Mouse (Mus musculus): ENCODE data around the gene Fra10ac1.

The Fra10ac1 gene

DNA sequence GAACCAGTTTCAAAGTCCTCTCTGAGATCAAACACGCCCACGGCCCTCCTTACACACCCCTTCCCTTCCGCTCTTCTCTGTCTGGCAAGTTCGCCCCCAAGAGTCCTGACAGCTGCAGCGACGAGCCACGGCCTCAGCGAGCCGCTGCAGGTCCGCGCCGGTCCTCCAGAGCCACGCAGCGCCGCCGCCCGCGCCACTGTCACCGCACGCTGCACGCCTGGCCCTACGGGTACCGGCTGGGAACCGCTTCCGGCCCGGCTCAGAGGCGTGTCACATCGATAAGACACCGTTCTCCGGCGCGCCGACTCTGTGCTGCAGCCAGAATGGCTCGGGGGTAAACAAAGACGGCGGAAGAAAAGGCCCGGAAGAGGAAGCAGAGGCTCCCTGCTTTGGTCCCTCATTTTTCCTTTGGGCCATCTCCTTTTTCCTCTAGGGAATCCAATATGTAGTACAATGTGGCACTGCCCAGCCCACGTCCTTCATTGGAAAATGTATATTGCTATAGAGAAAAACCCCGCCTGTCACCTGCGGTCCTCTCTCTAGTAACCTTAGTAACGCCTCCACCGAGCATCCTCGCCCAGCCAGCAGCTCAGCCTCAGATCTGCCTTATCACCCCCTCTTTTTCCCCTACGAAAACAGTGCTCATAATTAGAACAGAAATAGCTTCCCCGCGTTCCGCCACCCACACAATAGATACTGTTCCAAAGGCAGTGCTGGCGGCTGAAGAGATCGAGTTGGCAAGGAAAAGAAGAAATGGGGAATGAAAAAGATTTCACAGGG lies at the start of gene Fra10ac1:
Gene Fra10ac1 (minus strand): TSS at position 252 of the 780 bp plus-strand sequence.
- peak; percentile 92 to 93 for DNase-seq

DNA sequence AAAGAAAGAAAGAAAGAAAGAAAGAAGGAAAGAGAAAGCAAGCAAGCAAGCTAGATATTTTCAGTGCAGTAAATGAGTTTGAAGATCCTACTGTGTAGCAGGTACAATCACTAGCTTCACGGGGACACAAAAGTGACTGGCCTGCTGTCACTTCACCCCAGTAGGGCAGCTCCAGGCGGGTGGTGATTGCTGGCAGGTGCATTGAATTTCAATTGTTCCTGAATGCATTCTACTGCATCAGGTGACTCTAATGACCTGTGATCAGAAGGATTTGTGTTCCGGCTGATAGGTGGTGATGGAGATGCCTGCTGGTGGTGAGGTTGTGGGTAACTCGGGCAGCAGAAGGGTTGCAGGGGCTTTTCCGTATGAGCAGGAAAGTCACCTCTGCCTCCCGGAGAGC lies 47.1 kb upstream of the Fra10ac1 start:
- no peak for DNase-seq

DNA sequence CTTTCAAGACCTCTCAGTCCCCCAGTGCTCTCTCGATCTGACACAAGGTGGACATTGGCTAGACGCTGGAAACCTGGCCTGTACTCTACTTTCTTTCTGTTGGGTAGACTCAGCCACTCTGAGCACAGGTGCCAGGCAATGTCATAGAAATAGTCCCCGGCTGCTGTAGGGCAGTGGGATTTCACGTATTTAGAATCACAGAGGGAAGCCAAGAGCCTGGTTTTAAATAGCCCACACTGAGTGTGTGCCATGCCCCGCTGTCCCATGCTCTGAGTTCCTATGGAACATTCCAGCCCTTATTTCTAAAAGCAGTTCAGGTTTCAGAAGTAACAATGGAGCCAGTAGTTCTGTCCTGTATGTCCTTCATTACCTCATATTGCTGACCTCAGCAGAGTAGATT lies 43.5 kb upstream of the Fra10ac1 start:
- no peak for DNase-seq

DNA sequence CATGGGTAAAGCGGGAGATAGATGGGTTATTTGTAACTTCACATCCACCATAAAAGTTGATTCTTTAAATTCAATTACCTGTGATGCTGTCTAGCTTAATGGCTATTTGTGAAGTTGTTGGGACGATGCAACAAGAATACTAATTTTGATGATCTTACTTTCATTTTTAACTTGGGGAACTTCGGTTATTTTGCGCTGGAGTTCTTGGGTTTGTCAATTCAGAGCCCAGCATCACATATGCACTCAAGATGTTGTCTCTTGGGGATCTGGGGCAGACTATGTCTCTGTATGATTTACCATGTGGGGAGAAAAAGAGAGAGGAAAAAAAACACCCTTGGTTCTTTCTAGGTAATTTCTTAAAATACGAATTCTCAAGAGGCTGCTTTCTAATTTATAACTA lies 41.8 kb upstream of the Fra10ac1 start:
- DNase-seq: no peak

DNA sequence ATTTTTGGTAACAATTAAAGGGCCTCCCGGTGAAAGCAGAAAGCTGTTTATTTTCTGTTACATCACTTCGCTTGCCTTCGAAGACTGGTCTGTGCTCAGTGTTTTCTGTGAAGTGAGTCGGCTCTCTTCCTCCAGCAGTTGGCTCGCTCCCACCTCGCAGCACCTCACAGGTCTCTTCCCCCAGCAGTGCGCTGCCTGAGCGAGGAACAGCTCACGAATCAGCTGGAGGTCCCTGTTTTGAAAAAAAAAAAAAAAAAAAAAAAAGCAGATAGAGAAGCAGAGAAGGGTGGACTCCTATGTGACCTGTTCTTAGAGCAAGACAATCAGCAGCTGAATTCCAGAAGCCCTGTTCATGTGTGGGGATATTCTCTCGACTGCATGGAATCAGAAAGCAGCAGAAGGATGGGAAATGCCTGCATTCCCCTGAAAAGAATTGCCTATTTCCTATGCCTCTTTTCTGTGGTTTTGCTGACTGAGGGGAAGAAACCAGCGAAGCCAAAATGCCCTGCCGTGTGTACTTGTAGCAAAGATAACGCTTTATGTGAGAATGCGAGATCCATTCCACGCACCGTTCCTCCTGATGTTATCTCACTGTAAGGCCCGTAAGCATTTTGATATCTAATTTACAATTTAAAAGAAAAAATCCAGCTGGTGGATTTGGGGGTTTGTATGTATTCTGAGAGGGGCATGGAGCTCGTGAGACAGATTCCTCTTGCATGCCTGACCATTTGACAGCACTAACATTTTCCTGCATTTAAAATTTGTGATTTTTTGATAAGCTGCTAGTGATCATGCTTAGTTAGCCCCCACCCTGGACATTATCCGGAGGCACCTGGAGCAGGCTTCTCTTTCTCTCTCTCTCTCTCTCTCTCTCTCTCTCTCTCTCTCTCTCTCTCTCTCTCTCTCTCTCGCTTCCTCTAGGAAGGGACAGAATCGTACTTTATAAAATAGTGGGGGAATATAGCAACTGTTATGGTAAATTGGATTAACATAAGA lies 40.8 kb upstream of the Fra10ac1 start, which contains the start of gene Lgi1:
Gene Lgi1 (plus strand): TSS at position 32 of the 996 bp plus-strand sequence.
- DNase-seq: no peak

DNA sequence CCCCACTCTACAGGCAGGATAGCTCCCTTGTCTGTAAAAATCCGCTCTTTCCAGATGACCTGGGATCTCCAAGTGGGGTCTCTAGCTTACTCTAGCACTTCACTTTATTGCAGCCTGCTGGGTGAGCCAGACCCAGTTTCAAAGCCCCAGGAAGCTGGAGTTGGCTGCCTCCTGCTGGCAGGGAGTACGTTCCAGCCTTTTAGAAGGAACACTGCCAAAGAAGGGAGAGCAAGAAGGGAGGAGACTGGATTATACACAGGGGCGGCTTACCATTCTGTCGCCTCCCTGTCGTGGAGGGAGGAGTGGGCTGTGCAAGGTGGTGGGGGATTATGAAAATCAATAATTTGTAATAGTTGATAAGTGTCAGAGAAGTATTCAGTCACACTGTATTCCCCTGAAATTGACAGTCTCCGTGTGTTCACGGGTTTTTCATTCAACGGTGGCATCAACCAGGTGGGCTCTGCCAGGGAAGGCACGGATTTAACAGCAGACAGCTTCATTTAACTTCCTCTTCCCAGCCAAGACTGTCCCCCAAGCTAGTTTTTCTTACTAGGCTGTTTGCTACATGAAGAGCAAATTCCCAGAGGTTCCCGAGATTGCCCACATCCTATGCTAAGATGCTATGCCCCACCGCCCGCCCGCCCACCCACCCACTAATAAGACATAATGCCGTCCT lies 40.0 kb upstream of the Fra10ac1 start:
- no peak for DNase-seq

DNA sequence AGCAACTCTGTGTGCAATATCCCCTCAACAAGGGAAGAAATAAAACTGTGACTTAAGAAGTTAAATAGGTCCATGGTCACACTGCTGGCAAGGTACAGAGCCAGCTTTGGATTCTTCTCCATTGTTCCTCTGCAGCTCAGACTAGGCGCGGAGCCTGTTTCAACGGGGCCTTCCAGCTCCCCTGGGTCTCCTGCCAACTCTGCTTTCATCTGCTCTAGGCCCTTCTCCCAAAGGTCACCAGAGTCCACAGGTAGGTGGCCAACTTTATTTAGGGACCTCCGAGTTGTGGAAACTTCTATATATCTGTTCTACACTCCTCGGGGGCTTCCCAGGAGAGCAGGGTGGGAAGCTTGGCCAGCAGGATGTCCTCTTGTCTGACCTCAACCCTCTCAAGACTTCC lies 37.4 kb upstream of the Fra10ac1 start:
- no peak for DNase-seq

DNA sequence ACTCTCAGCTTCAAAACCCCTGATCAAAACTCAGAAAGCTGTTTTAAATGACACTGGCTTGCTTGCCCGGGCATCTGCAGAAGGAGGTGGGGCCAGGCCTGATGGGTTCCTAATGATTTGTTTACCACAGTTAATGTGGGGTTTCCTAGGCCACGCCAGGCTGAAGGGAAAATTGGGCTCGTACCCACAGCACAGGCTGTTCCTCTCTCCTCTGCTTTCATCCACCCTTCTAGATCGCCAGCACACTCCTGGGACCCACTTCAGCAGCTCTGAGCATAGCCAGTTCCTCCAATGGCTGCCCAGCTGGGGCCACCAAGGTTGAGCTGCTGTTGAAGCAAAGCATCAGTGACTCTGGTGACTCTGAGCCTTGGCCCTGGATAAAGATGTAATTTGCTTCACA lies 36.4 kb upstream of the Fra10ac1 start:
- DNase-seq: no peak

DNA sequence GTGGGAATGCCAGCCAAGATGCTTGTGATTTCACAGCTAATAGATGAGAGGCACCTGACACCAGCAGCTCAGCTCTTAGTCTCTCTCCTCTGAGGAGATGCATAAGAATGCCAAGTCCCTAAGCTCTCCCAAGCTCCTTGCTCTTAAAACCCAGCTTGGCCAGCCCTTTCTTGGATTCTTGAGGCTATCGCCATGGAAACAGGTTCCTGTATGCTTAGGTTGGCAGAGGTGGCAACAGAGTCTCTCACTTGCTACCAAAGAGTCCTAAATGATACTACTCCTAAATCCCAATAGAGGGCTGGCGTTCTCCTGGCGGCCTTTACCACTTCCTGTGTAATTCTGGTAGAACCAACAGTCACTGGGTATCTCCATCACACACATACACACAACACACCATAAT lies 35.5 kb upstream of the Fra10ac1 start:
- no peak for DNase-seq

DNA sequence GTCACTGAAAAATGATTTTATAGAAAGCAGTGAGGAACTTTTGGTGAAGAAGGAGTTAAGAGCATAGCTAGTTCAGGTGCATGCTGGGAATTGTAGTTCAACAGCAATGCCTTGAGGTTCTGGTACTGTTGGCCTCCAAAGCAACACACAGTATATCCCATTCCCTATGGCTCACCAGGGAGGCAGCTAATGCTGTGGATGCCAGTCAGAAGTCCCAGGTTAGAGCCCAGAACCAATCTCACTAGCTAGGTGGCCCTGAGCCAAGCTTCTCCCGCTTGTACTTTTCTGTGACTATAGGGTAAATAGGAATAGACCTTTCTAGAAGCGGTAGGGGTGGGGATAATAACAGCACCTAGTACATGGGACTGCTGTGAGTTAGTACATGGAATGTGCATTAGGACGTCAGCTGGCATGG lies 34.7 kb upstream of the Fra10ac1 start:
- no peak for DNase-seq

DNA sequence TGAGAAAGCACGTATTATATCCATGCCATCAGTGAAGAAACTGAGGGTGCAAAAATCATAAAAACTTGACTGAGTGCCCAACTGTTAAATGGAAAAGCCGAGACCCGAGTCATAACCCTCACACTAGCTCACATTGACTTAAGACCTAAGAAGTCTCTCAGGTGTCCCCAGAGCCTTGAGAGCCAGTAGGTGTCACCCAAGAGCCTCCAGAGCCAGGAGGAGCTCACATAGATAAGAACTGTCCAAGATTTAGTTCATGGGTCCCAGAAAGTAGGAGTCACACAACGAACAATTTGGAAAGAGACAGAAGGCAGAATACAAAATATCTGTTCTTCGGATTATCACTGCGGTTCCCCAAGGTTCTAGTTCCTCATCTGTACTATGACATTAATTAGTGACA lies 29.8 kb upstream of the Fra10ac1 start:
- DNase-seq: no peak

DNA sequence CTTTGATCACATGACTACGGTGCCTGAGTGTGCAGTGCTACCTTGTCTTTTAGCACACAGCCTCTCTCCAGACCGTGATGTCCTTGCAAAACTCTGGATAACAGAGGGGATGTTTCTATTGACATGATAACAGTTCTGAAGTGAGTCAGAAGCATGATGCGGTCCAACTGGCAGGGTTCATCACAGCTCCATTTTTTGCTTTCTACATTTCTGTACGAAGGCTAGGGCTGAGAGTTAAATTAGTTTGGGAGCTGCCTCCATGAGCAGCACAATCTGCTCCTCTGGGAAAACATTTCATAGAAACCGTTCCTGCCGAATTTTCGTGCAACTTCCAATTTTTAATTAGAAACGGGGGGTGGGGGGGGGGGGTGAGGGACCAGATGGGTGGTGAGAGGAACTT lies 25.7 kb upstream of the Fra10ac1 start:
- DNase-seq: no peak

DNA sequence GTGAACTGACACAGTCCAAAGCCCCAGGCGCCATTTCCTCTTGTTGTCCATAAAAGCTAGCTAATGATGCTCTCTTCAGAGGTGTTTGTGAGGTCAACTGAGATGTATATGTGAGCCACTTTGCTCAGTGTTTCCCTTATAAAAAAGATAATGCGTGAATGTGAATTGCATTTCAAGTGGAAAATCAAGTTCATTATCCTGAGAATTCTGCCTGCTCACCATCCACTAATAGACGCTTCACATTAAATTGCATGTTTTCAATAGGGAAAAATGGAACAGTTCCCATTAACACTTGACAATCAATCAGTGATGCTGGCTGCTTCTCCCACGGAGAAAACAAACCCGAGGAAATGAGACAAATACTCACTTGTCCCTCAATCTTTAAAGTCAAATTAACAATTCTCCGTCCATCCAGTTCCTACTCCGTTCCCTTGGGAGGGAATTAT lies 22.2 kb upstream of the Fra10ac1 start:
- DNase-seq: no peak

DNA sequence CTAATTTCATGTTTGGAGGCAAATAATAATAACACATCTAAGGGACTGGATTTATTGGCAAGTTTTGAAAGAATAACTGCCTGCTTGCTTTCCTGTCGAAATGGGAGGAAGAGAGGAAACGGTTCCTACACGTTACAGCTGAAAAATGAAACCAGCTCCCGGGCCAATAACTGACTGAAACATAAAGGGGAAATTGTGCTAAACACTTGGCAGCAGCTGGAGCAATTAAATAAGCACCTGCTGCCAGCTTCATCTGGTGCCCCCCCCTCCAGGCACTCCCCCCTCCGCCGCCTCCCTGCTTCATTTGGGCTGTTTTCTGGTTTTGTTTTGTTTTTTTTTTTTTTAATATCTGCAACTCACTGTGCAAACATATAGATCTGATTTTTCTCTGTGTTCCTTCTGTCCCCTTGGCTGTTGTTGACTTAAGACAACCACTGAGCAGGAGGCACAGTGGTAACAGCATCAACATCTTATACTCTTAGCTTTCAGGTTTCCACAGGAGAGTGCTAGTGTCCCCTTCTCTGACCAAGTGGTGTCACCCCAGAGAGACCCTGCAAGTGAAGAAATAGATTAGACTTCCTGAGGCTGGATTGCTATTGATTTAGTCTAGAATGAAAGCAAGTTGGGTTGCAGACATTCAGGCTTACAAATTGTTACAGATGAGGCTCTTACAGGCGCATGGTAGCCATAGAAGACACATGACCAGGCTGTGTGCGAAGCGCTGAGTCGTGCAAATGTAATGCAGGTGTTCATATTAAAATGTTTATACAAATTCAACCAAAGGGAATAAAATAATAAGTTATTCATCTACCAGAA lies 21.6 kb upstream of the Fra10ac1 start:
- no peak for DNase-seq

DNA sequence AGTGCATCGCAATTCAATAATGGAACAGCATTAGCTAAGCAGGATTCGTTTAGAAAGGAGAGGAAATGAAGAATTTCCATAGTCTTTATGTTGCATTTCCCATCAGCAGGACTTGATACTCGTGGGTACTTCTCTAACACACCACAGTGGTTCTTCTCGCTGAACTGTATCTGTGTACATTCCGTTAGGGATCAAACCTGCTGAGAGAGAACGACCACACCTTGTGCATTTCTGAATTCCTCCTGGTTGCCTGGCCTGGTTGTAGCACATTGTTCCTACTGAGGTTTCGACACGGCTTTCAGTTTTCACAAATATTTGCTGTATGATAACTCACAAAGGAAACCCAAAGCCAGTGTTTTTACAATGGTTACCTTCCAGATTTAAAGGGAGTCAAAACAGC lies 20.8 kb upstream of the Fra10ac1 start:
- DNase-seq: no peak

DNA sequence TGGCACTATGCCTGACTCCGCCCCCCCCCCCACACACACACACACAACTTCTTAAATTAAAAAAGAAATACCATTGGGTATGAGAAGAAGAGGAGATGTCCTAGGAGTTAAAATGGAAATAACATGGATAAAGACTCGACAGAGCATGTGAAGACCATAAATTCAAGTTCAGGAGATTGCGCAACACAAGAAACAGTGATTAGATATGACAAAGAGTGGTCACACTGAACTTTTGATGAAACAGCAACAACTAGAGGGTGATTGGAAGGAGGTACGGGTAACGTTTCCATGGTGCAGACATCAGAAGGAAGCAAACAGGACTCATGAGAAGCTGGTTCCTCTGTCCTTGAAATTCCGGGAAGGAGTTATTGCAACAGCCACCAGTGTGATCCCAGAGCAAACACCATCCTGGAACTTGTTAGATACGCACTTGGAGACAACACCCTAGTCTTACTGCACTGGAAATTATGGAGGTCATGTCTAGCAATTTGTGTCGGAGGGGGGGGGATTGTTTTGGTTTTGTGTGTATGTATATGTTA lies 18.4 kb upstream of the Fra10ac1 start:
- no peak for DNase-seq

DNA sequence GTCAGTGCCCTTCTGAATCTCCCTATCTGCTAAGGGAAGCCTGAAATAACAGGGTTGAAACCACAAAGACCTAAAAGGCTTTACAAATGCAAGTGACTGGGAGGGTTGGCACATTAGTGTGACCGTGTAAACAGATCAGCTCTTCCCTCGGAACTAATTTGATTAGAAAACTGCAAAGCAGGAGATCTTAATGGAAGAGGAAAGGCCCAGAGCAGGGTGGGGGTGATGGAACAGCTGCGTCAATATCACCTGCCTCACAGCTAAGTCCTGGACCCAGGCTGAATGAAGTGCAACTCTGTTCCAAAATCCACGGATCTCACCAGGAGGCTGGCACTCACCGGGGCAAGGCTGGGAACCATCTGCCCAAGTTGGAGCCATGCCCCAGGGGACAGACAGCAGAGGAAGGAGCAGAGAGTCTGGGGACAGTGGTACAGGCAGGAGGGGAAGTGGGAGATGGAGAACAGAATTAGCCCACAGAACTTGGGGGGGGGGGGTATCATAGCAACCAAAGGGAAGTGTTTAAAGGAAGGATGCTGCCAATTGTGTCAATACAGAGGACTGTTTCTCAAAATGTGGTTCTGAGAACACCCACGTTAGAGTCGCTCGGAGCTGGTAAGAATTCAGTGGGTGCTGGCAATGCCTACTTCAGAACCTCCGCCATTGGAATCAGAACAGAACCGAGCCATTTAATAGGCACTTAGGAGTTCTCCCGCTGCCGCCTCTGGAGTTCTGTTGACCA lies 14.4 kb upstream of the Fra10ac1 start:
- DNase-seq: no peak

DNA sequence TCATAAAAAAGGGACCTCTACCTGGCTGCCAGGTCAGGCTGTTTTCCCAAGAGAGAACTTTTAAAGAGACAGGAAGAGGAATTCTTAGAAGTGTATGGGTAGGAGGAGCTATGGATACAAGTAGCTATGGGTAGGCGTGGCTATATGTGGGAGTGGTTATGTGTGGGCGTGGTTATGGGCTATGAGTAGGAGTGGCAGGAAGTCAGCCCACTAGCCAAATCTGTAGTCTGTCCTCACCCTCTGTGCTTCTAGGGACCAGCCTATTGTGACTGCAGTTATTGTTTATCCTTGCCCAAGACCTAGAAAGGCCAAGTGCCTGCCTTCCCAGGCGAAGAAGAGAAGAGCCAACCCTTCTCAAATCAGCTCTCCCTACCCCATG lies 13.9 kb upstream of the Fra10ac1 start:
- DNase-seq: peak; percentile 41 to 45

DNA sequence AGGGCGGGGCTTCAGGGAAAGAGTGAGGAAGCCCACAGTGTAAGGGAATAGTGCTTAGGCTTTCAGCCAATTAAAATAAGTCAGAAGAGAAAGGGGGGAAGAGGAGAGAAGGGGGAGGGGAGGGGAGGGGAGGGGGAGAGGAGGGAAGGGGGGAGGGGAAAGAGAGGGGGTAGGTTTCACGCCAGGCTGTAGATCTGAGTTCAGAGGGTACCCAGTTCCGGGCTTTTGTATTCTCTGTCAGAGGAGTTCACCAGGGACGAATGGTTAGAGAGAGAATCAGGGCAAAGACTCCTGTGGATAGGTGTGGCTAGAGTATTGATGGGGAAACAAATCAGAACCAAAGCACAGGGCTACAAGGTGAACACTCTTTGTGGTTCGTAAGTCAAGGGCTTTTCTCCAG lies 12.6 kb upstream of the Fra10ac1 start:
- DNase-seq: no peak

DNA sequence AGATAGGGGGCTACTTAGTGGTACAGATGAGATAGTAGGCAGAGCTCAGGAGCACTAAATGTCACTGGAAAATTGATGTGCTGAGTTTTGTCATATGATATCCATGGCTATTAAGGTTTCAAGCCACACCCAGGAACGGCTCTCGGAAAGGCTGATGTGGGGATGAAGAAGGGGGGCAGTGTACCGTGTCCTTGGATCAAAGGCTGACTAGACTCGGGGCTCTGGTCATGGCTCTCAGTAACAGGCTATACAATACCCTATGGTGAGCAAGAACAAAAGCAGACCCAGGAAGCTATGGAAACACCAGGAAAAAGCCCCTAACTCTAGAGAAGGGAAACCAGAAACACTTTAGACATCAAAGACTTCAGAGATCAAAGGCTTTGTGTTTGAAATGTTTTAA lies 8.6 kb upstream of the Fra10ac1 start:
- DNase-seq: no peak

DNA sequence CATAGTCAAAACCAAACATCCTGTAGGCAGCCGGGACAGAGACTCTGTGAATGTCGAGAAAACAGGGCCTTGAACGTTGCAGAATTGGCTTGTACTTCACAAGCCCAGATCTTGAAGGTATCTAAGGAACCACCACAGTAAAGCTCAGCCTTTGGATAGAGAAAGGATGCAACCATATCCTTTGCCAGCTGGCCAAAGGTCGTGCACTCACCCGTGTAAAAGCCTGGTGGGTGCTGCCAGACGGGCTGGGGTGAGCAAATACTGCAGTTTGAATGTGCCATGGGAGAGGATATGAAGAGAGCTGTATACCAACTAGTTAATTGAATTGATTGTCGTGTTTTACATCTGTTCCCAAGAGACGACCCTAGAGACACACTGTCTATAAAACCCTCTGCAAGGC lies 8.1 kb upstream of the Fra10ac1 start:
- DNase-seq: no peak
